Mouse (Mus musculus) urinary bladder, postnatal 14 days (tissue): ENCODE data around the gene Dlg2.

Source experiments
- DNase-seq: peaks from one replicate; pipeline ENCODE4 v3.0.0; 2021; ENCODE audit warnings: low spot score

The Dlg2 gene

GRCm38 (mm10) chr7:90539481-90540402 is 63.3 kb downstream of the Dlg2 start:
- DNase-seq, result no peak

GRCm38 (mm10) chr7:90540811-90541323 is 64.4 kb downstream of the Dlg2 start:
- DNase-seq, result no peak

- DNase-seq, result no peak
These were observed 76.9 kb downstream of the Dlg2 start for GRCm38 (mm10) chr7:90553399-90553798.

- no peak for DNase-seq
These were observed 77.9 kb downstream of the Dlg2 start for GRCm38 (mm10) chr7:90554421-90554820.

- DNase-seq, result no peak
These were observed 92.7 kb downstream of the Dlg2 start for GRCm38 (mm10) chr7:90569130-90569529.

GRCm38 (mm10) chr7:90587795-90588194 is 111.3 kb downstream of the Dlg2 start:
- DNase-seq, result no peak

GRCm38 (mm10) chr7:90588318-90588717 is 111.8 kb downstream of the Dlg2 start:
- DNase-seq, result no peak

GRCm38 (mm10) chr7:90609764-90610163 is 133.3 kb downstream of the Dlg2 start:
- DNase-seq, result no peak

- DNase-seq, result no peak
These were observed 154.1 kb downstream of the Dlg2 start for GRCm38 (mm10) chr7:90630546-90630945.

- DNase-seq, result no peak
These were observed 173.0 kb downstream of the Dlg2 start for GRCm38 (mm10) chr7:90649512-90649911.

GRCm38 (mm10) chr7:90651128-90651527 is 174.7 kb downstream of the Dlg2 start:
- DNase-seq, result no peak

GRCm38 (mm10) chr7:90651611-90652010 is 175.1 kb downstream of the Dlg2 start:
- no peak for DNase-seq

GRCm38 (mm10) chr7:90658593-90658992 is 182.1 kb downstream of the Dlg2 start:
- no peak for DNase-seq

- no peak for DNase-seq
These were observed 217.6 kb downstream of the Dlg2 start for GRCm38 (mm10) chr7:90694050-90694449.

- DNase-seq, result no peak
These were observed 219.9 kb downstream of the Dlg2 start for GRCm38 (mm10) chr7:90696181-90696950.

- DNase-seq, result no peak
These were observed 226.8 kb downstream of the Dlg2 start for GRCm38 (mm10) chr7:90703163-90703852.

- no peak for DNase-seq
These were observed 227.5 kb downstream of the Dlg2 start for GRCm38 (mm10) chr7:90703951-90704350.

GRCm38 (mm10) chr7:90734086-90734485 is 257.6 kb downstream of the Dlg2 start:
- no peak for DNase-seq

GRCm38 (mm10) chr7:90736369-90736768 is 259.9 kb downstream of the Dlg2 start:
- DNase-seq, result no peak

- DNase-seq, result no peak
These were observed 272.2 kb downstream of the Dlg2 start for GRCm38 (mm10) chr7:90748636-90749035.

GRCm38 (mm10) chr7:90787945-90788344 is 311.5 kb downstream of the Dlg2 start:
- no peak for DNase-seq

GRCm38 (mm10) chr7:90791522-90791921 is 315.1 kb downstream of the Dlg2 start:
- DNase-seq, result no peak
